Mouse (Mus musculus): ENCODE measurements at regions not wholly inside any gene's neighbourhood (a gene's known extent, or its start where the extent isn't known, plus 50 kb on each side); places are given as distances from the start of the nearest gene placed in this dataset.
A peak's percentile ranks its signal among the peaks of the same experiment; 100 is the strongest.

DNA sequence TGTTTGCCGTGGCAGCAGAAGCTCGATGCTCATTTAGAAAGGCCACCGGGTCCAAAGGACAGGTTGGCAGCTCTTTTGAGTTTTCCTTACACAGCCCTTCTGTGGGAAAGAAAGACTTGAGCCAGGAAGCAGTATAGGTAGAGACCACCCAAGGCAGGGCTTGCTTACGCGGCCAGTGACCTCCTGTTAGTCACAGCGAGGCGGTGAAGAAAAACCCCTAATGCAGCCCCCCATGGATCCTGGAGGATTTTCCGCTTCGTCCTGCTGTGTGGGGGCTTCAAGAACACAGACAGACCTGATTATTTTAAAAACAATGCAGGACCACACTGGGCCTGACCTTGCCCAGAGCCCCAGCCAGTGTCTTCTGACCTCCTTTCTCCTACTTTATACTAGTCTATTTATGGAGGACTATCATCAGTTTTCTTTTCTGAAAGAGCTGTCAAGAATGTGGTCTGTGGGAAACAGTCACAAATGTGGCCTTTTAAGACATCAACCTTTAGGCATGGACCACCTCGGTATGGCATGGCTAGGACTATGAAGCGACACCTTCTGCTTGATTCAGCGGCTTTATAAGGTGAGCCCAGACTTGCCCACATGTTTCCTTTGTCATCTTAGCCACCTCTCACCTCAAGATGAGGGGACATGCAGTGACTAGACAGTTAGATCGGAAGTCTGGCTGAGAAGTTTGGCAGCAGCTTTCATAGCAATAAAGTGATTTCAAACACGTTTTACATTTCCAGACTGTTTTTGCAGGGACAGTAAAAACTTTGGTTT is 274.3 kb downstream of the 1700129C05Rik start:
- H3K9me3 ChIP-seq: no peaks in the 10 kb centered on the region
- H3K36me3 ChIP-seq: no peaks in the 10 kb centered on the region
- WGBS: 29% methylated on average over 14 of the region's 14 CpGs
- H3K4me1 ChIP-seq: peaks cover 14% of the 10 kb centered on the region
- no peak overlapping the region for H3K4me3 ChIP-seq
- H3K27ac ChIP-seq (replicated peaks): no peak overlapping the region
- H3K9ac ChIP-seq (replicated peaks): no peak overlapping the region
- 0 out of 2 replicates have a peak, but pooled peaks cover 6% of the 10 kb centered on the region for H3K27me3 ChIP-seq
- H3K4me2 ChIP-seq (replicated peaks): peak overlapping the region; percentile 32
- ATAC-seq (ENCODE audit: low FRiP score, low read depth): no peak

GRCm38 (mm10) chr14:58867396-58868107 is 275.1 kb downstream of the 1700129C05Rik start:
- Histone ChIP-seq H3K4me2 (replicated peaks) (peak overlapping the region; percentile 32), H3K4me1 (peaks cover 14% of the 10 kb centered on the region), H3K9ac (replicated peaks) (no peak overlapping the region), H3K27ac (replicated peaks) (no peak overlapping the region), H3K36me3 (no peaks in the 10 kb centered on the region), H3K4me3 (no peak overlapping the region), H3K9me3 (no peaks in the 10 kb centered on the region), H3K27me3 (0 out of 2 replicates have a peak, but pooled peaks cover 6% of the 10 kb centered on the region)
- 39% methylated on average over 13 of the region's 13 CpGs for WGBS
- no peak for ATAC-seq (ENCODE audit: low FRiP score, low read depth)

GRCm38 (mm10) chr14:58854871-58855270 is 287.8 kb downstream of the 1700129C05Rik start:
- H3K4me3 ChIP-seq: no peak overlapping the region
- WGBS: 96% methylated on average over 4 of the region's 4 CpGs
- no peaks in the 10 kb centered on the region for H3K27me3 ChIP-seq
- no peaks in the 10 kb centered on the region for H3K9me3 ChIP-seq
- no peaks in the 10 kb centered on the region for H3K4me1 ChIP-seq
- H3K9ac ChIP-seq (replicated peaks): no peak overlapping the region
- no peaks in the 10 kb centered on the region for H3K36me3 ChIP-seq
- no peak overlapping the region for H3K27ac ChIP-seq (replicated peaks)
- no peak overlapping the region for H3K4me2 ChIP-seq (replicated peaks)
- no peak for ATAC-seq (ENCODE audit: low FRiP score, low read depth)

DNA sequence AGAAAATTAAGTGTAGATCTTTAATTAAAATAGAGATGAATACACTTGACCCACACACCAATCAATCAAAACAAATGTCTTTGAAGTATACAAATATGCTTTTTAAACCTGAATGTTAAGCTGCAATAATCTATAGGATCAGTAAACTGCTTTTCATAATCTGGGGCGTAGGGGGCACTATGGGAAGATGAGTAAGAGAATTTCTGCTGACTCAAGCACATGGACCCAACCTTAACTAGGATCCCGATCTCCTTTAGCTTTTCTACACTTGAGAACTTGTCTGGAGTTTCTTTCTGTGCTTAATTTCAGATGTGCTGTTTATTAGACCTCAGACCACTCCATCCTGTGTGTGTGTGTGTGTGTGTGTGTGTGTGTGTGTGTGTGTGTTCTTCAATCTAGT is 298.1 kb downstream of the 1700129C05Rik start:
- no peak overlapping the region for H3K4me2 ChIP-seq (replicated peaks)
- no peaks in the 10 kb centered on the region for H3K36me3 ChIP-seq
- WGBS: 81% methylated on average over 2 of the region's 2 CpGs
- H3K4me3 ChIP-seq: no peak overlapping the region
- ATAC-seq (ENCODE audit: low FRiP score, low read depth): no peak
- no peak overlapping the region for H3K27ac ChIP-seq (replicated peaks)
- H3K4me1 ChIP-seq: no peaks in the 10 kb centered on the region
- no peak overlapping the region for H3K9ac ChIP-seq (replicated peaks)
- no peaks in the 10 kb centered on the region for H3K9me3 ChIP-seq
- no peaks in the 10 kb centered on the region for H3K27me3 ChIP-seq

GRCm38 (mm10) chr14:58842196-58842886 is 300.4 kb downstream of the 1700129C05Rik start:
- H3K36me3 ChIP-seq: no peaks in the 10 kb centered on the region
- H3K9ac ChIP-seq (replicated peaks): no peak overlapping the region
- WGBS: 91% methylated on average over 1 of the region's 1 CpGs
- no peaks in the 10 kb centered on the region for H3K27me3 ChIP-seq
- no peaks in the 10 kb centered on the region for H3K9me3 ChIP-seq
- H3K4me2 ChIP-seq (replicated peaks): no peak overlapping the region
- no peaks in the 10 kb centered on the region for H3K4me1 ChIP-seq
- ATAC-seq (ENCODE audit: low FRiP score, low read depth): no peak
- no peak overlapping the region for H3K4me3 ChIP-seq
- no peak overlapping the region for H3K27ac ChIP-seq (replicated peaks)

- H3K4me2 ChIP-seq (replicated peaks): no peak overlapping the region
- H3K27me3 ChIP-seq: no peaks in the 10 kb centered on the region
- no peak overlapping the region for H3K4me3 ChIP-seq
- ATAC-seq (ENCODE audit: low FRiP score, low read depth): no peak
- no peak overlapping the region for H3K9ac ChIP-seq (replicated peaks)
- no peaks in the 10 kb centered on the region for H3K9me3 ChIP-seq
- no peak overlapping the region for H3K27ac ChIP-seq (replicated peaks)
- no peaks in the 10 kb centered on the region for H3K36me3 ChIP-seq
- no peaks in the 10 kb centered on the region for H3K4me1 ChIP-seq
- WGBS: 93% methylated on average over 4 of the region's 4 CpGs
These were observed 319.8 kb downstream of the 1700129C05Rik start for GRCm38 (mm10) chr14:58822938-58823337.

DNA sequence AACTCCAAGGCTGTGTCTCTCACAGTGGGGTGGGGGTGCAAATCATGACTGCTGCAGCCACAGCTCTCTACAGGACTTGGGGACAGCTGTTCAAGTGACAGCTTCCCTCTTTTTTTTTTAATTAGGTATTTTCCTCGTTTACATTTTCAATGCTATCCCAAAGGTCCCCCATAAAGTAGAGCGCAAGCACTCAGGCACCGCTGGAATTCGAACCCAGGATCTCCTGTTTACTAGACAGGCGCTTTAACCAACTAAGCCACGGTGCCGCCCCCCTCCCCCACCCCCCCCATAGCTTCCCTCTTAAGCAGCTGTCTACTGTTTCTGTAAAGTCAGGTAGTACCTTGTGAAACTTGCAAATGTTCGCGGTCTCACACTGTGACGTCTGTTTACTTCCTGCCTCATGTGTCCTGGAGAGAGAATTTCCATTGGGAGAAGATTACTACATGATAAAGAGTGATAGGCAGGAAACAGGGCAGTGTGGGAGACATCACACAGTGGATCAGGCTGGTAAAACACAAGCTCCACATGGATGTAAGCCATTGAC is 324.7 kb downstream of the 1700129C05Rik start:
- 83% methylated on average over 10 of the region's 10 CpGs for WGBS
- Histone ChIP-seq H3K36me3 (no peaks in the 10 kb centered on the region), H3K9me3 (no peaks in the 10 kb centered on the region), H3K4me2 (replicated peaks) (no peak overlapping the region), H3K27me3 (no peaks in the 10 kb centered on the region), H3K4me3 (no peak overlapping the region), H3K4me1 (no peaks in the 10 kb centered on the region), H3K27ac (replicated peaks) (no peak overlapping the region), H3K9ac (replicated peaks) (no peak overlapping the region)
- no peak for ATAC-seq (ENCODE audit: low FRiP score, low read depth)

DNA sequence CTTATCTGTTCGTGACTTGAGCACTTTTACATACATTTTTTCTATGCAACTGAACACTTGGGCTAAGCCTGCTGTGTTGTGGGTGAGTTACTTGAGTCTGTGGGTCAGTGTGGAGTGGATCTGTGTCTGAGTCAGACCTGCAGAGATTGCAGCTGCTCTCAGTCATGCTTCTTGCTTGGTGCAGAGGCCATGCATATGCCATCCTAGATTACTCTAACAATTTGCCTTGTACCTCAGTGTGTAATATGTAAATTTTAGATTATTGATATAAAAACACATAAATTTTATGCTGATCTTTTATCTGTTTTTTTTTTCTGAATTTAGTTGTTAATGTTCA is 326.2 kb downstream of the 1700129C05Rik start:
- H3K4me3 ChIP-seq: no peak overlapping the region
- H3K36me3 ChIP-seq: no peaks in the 10 kb centered on the region
- H3K9me3 ChIP-seq: no peaks in the 10 kb centered on the region
- no peaks in the 10 kb centered on the region for H3K27me3 ChIP-seq
- no peak overlapping the region for H3K9ac ChIP-seq (replicated peaks)
- no peak for ATAC-seq (ENCODE audit: low FRiP score, low read depth)
- no peak overlapping the region for H3K4me2 ChIP-seq (replicated peaks)
- no peaks in the 10 kb centered on the region for H3K4me1 ChIP-seq
- no peak overlapping the region for H3K27ac ChIP-seq (replicated peaks)
- 85% methylated on average over 1 of the region's 1 CpGs for WGBS

DNA sequence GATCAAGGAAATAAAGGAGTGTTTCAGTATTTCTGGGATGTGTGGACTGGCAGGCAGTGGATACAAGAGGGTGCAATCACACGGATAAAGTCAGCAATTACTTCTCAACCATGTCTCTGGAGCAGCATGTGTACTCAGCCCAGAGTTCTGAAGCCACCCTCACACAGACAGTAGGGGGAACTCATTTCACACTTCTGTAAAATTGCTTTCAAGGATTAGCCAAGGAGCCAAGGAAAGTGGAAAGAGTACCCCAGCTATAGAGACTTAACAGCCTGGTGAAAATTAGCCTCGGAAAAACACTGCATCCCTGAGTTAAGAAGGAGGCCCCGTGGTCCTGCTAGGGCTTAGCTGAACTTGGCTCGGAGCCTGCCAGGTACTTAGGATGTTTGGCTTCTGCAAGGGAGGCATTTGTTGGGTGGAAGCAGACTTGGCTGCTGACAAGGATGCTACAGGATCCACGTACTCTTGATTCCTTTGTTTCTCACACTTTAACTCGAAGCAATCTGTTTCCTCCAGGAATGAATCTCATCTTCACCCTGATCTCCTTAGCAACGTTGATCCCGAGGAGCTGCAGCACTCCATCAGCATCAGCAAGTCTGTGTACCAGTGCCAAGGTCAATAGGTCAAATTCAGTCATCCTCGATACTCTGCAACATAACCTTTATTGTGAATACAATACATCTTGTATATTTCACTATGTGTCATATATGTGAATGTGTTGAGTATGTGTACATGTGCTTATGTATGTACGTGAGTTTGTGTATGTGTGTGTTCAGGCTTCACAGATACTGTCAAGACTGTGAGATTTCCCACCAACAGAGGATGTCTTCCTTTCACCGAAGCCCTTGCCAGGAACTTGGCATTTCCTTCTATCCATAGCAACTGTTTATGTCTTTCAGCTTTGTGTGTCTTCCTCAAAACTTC is 326.8 kb downstream of the 1700129C05Rik start:
- 65% methylated on average over 11 of the region's 11 CpGs for WGBS
- no peaks in the 10 kb centered on the region for H3K4me1 ChIP-seq
- H3K9ac ChIP-seq (replicated peaks): no peak overlapping the region
- H3K27ac ChIP-seq (replicated peaks): no peak overlapping the region
- H3K36me3 ChIP-seq: no peaks in the 10 kb centered on the region
- ATAC-seq (ENCODE audit: low FRiP score, low read depth): no peak
- H3K4me2 ChIP-seq (replicated peaks): no peak overlapping the region
- no peaks in the 10 kb centered on the region for H3K27me3 ChIP-seq
- no peak overlapping the region for H3K4me3 ChIP-seq
- H3K9me3 ChIP-seq: no peaks in the 10 kb centered on the region

- Histone ChIP-seq H3K36me3 (no peaks in the 10 kb centered on the region), H3K9ac (replicated peaks) (no peak overlapping the region), H3K4me2 (replicated peaks) (no peak overlapping the region), H3K4me3 (no peak overlapping the region), H3K4me1 (no peaks in the 10 kb centered on the region), H3K9me3 (no peaks in the 10 kb centered on the region), H3K27me3 (no peaks in the 10 kb centered on the region), H3K27ac (replicated peaks) (no peak overlapping the region)
- no peak for ATAC-seq (ENCODE audit: low FRiP score, low read depth)
- WGBS: 71% methylated on average over 5 of the region's 5 CpGs
These were observed 330.1 kb downstream of the 1700129C05Rik start for GRCm38 (mm10) chr14:58812585-58812984.

GRCm38 (mm10) chr14:58801402-58801861 is 341.3 kb downstream of the 1700129C05Rik start:
- Histone ChIP-seq H3K27me3 (no peaks in the 10 kb centered on the region), H3K36me3 (no peaks in the 10 kb centered on the region), H3K9ac (replicated peaks) (no peak overlapping the region), H3K9me3 (no peaks in the 10 kb centered on the region), H3K4me3 (no peak overlapping the region), H3K27ac (replicated peaks) (no peak overlapping the region), H3K4me1 (no peaks in the 10 kb centered on the region), H3K4me2 (replicated peaks) (no peak overlapping the region)
- ATAC-seq (ENCODE audit: low FRiP score, low read depth): no peak
